Mouse (Mus musculus) midbrain, embryonic 16.5 days (tissue): ENCODE measurements around the gene Cttnbp2. TPM values are rescaled to one million over a fixed set of nuclear protein-coding genes. Genes with fewer than 3 reads are reported as not detected.

ENCODE experiments used
- ATAC-seq: fragments of 200-750 bp; cut with Nextera tagmentation; 2 replicates; pipeline ENCODE4 v1.8.0; 2017; ENCODE audit warnings: moderate TSS enrichment
- H3K27ac ChIP-seq: fragments of 300-500 bp; sonication (generic); 2 replicates; pipeline ENCODE4 v1.5.1; 2014; ENCODE audit warnings: mild to moderate bottlenecking, low read length, mixed read lengths
- H3K27me3 ChIP-seq: fragments of 300-500 bp; sonication (generic); 2 replicates; pipeline ENCODE4 v1.6.1; 2014; ENCODE audit warnings: low read depth, low read length, mixed read lengths; ENCODE audit not compliant: control insufficient read depth, insufficient read depth
- H3K36me3 ChIP-seq: fragments of 300-500 bp; sonication (generic); 2 replicates; pipeline ENCODE4 v1.6.1; 2014; ENCODE audit warnings: mild to moderate bottlenecking, low read length, moderate library complexity, mixed read lengths; ENCODE audit not compliant: control insufficient read depth, insufficient read depth
- H3K4me1 ChIP-seq: fragments of 300-500 bp; sonication (generic); 2 replicates; pipeline ENCODE4 v1.6.1; 2014; ENCODE audit warnings: mild to moderate bottlenecking, low read length, mixed read lengths; ENCODE audit not compliant: control insufficient read depth, insufficient read depth
- H3K4me2 ChIP-seq: fragments of 300-500 bp; sonication (generic); 2 replicates; pipeline ENCODE4 v1.6.1; 2014; ENCODE audit warnings: mild to moderate bottlenecking, low read length, mixed read lengths
- H3K4me3 ChIP-seq: fragments of 300-500 bp; sonication (generic); 2 replicates; pipeline ENCODE4 v1.5.1; 2014; ENCODE audit warnings: low read depth, mild to moderate bottlenecking, low read length, moderate library complexity, mixed read lengths
- H3K9ac ChIP-seq: fragments of 300-500 bp; sonication (generic); 2 replicates; pipeline ENCODE4 v1.6.1; 2014; ENCODE audit warnings: low read depth, low read length, mixed read lengths
- H3K9me3 ChIP-seq: fragments of 300-500 bp; sonication (generic); replicated peaks from 2 replicates; pipeline ENCODE4 v1.6.1; 2014; ENCODE audit warnings: mild to moderate bottlenecking, low read length, mixed read lengths; ENCODE audit not compliant: control insufficient read depth, poor library complexity, severe bottlenecking
- WGBS: fragments of 180-500 bp; shearing (Covaris S2); extraction: QIAGEN DNeasy Blood & Tissue Kit; methylation state at CpG from one replicate; pipeline ENCODE4 v1.1.7; 2014; 5-methylcytosine and 5-hydroxymethylcytosine counted together
- polyA plus RNA-seq: library from polyadenylated mRNA; unstranded; fragments of >200 nt; fragmentation: Nextera tagmentation; extraction: Ambion mirVana; gene quantifications from 2 replicates; pipeline ENCODE4 v1.2.1, GENCODE M21; 2015

Gene Cttnbp2
- polyA plus RNA-seq, 1 experiment from 2014 or later = 57.3 TPM

DNA sequence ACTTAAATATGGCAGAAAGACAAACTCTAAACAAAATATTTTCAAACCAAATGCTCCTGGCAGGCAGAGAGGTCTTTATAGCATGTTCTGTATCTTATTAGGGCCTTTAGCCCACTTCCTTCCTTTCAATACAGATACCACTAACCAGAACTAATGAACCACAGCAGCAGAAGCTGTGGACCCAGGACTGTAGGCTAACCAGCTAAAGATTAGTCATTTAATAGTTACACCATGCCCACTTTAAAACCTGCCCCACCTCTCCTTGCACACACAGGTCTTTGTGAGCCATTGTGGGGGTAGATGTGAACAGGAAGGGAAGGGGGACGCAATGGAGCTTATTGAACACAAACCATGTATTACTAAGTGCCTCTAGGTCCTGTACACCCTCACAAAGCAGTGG is 141.0 kb downstream of the Cttnbp2 start:
- 89% methylated on average over 1 of the region's 1 CpGs for WGBS
- Histone ChIP-seq H3K9me3 (no peaks in the 10 kb centered on the region), H3K27me3 (no peaks in the 10 kb centered on the region), H3K4me2 (no peak overlapping the region), H3K4me3 (no peak overlapping the region), H3K4me1 (no peaks in the 10 kb centered on the region), H3K36me3 (peaks cover 10% of the 10 kb centered on the region; the same call in 1 of the 2 replicates), H3K27ac (no peak overlapping the region), H3K9ac (no peak overlapping the region)
- no peak for ATAC-seq

DNA sequence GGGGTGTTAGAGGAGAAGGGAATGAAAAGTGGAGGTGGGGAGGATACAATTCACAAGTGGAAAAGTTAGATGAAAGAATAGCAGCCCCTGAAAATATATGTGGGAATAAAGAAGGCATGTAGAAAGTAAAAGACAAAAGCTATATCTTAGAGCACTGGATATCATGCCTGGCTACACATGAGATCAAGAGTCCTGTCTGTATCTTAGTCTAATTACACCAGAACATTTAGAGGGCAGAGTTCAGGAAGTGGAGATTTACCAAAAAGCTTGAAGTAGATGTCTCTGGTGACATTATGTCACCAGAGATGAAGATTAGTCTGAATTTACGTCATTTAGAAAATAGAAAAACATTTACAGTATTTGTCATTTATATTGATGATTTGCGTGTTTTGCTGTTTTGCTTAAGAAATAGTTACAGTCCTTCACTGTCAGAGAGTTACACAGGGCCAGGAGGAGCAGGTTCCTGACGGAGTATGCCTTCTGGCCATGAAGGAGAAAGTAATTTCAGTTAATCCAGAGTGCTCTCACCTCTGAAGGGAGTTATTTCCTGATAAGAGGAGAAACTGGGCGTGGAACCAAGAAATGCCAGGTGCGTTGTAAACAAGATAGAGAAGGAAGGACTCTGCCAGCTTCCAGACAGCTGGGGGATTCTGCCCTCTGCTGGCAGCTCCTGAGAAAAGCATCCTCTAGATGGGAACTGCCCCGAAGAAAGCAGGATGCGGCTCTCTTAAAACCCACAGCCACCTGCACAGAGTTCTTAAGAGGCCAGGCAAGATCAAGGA is 142.0 kb downstream of the Cttnbp2 start:
- 33% methylated on average over 7 of the region's 7 CpGs for WGBS

DNA sequence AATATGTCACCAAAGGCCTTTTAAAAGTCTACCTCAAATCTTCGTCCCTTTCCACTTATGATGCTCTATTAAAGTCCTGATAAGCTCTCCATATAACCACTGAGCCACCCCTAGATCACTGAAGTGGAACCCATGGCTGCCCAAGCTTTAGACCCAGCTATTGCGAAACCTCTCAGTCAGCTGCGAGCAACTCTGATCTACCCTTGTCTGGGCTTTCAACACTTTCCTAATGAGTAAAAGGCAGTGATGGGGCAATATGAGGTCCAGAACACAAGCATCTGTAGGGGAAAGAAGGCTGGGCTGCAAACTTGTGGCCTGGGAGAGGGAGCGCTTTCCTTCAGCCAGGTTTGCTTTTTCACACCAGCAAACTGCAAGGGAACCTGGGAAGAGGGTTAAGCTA is 144.9 kb downstream of the Cttnbp2 start:
- no peaks in the 10 kb centered on the region for H3K4me1 ChIP-seq
- WGBS = 92% methylated on average over 4 of the region's 4 CpGs
- H3K27ac ChIP-seq = no peak overlapping the region
- no peak overlapping the region for H3K4me3 ChIP-seq
- H3K4me2 ChIP-seq = no peak overlapping the region
- H3K36me3 ChIP-seq = peaks cover 4% of the 10 kb centered on the region; the same call in 1 of the 2 replicates
- no peak overlapping the region for H3K9ac ChIP-seq
- no peak for ATAC-seq
- H3K9me3 ChIP-seq = no peaks in the 10 kb centered on the region
- no peaks in the 10 kb centered on the region for H3K27me3 ChIP-seq

More for the DNA sequence above, 142.0 kb downstream of the Cttnbp2 start:
- Histone ChIP-seq H3K4me3 (no peak overlapping the region), H3K4me2 (no peak overlapping the region), H3K36me3 (peaks cover 9% of the 10 kb centered on the region; the same call in 1 of the 2 replicates), H3K9ac (no peak overlapping the region), H3K27me3 (no peaks in the 10 kb centered on the region), H3K4me1 (no peaks in the 10 kb centered on the region), H3K27ac (no peak overlapping the region), H3K9me3 (no peaks in the 10 kb centered on the region)
- ATAC-seq = peak; percentile 63

DNA sequence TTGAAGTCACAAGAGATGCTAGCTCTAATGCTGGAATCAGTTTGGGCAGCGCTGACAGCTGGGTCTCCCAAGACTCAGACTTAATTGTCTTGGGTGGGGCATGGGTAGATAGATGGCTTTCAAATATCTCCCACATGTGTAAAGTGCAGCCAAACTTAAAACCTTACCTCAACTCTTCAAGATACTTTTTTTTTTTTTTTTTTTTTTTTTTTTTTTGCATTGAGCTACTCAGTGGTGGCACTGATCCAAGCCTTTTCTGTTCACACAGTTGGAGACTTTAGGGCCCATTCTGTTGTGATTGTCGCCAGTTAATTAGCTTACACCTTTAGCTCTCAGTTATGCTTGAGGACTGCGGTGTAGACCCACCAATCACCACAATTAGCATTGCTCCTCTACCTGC is 145.6 kb downstream of the Cttnbp2 start:
- Histone ChIP-seq H3K4me1 (no peaks in the 10 kb centered on the region), H3K4me3 (no peak overlapping the region), H3K36me3 (peaks cover 4% of the 10 kb centered on the region; the same call in 1 of the 2 replicates), H3K9ac (no peak overlapping the region), H3K4me2 (no peak overlapping the region), H3K27ac (no peak overlapping the region), H3K27me3 (no peaks in the 10 kb centered on the region), H3K9me3 (no peaks in the 10 kb centered on the region)
- no peak for ATAC-seq
- 53% methylated on average over 3 of the region's 3 CpGs for WGBS

DNA sequence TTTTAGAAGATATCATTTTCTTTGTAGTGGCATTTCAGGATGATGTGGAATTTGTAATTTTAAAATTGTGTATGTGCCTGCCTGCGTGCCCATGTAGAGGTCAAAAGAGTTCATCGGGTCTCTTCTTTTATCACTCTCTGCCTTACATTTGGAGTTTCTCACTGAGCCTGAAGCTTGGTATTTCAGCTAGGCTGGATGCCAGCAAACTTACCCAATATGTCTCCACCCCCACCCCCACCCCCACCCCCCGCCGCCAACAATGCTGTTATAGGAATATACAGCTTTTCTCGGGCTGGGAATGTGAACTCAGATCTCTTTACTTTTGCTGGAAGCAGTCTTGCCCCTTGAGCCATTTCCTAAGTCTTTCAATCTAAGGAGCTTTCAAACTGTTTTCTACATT is 152.4 kb downstream of the Cttnbp2 start:
- ATAC-seq = no peak
- no peak overlapping the region for H3K27ac ChIP-seq
- WGBS = 91% methylated on average over 5 of the region's 5 CpGs
- H3K36me3 ChIP-seq = peaks cover 2% of the 10 kb centered on the region; the same call in 1 of the 2 replicates
- no peak overlapping the region for H3K9ac ChIP-seq
- H3K27me3 ChIP-seq = no peaks in the 10 kb centered on the region
- H3K4me3 ChIP-seq = no peak overlapping the region
- no peaks in the 10 kb centered on the region for H3K4me1 ChIP-seq
- H3K9me3 ChIP-seq = no peaks in the 10 kb centered on the region
- no peak overlapping the region for H3K4me2 ChIP-seq

DNA sequence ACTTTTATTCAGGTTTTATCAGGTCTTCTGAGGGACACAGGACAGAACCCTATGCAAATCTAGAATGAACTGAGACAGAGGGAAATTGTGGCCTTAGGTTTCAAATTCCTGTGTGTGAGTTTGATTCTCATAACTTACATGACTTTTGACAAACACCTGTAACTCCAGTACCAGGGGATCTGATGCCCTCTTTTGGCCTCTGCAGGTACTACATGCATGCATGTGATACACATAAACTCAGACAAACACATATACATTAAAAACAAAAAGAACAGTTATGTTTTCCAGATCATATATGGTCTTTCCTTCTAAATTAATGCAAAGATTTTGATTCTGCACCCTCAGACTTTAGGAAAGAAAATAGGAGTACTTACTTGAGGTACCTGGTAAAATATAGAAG is 153.7 kb downstream of the Cttnbp2 start:
- H3K9me3 ChIP-seq = no peaks in the 10 kb centered on the region
- no peaks in the 10 kb centered on the region for H3K36me3 ChIP-seq
- no peak for ATAC-seq
- no peak overlapping the region for H3K27ac ChIP-seq
- no peaks in the 10 kb centered on the region for H3K4me1 ChIP-seq
- no peak overlapping the region for H3K9ac ChIP-seq
- H3K4me3 ChIP-seq = no peak overlapping the region
- H3K27me3 ChIP-seq = no peaks in the 10 kb centered on the region
- H3K4me2 ChIP-seq = no peak overlapping the region

DNA sequence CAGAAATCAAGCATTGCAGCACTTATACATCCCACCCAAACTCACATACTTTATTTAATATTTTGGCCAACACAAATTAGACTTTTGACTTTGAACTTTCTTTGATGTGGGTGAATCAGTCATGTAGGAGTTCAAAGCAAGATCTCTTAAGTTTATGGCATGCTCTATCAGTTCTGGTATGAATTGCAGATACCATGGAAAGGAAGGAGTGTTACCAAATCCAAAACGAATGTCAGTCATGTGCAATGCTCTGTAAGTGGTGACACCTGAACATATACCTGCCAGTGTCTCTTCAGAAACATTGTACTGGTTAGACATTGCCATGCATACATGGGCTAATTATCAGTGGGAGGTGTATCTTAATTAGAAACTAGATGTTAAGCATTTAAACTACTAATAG is 154.5 kb downstream of the Cttnbp2 start:
- 79% methylated on average over 1 of the region's 1 CpGs for WGBS

DNA sequence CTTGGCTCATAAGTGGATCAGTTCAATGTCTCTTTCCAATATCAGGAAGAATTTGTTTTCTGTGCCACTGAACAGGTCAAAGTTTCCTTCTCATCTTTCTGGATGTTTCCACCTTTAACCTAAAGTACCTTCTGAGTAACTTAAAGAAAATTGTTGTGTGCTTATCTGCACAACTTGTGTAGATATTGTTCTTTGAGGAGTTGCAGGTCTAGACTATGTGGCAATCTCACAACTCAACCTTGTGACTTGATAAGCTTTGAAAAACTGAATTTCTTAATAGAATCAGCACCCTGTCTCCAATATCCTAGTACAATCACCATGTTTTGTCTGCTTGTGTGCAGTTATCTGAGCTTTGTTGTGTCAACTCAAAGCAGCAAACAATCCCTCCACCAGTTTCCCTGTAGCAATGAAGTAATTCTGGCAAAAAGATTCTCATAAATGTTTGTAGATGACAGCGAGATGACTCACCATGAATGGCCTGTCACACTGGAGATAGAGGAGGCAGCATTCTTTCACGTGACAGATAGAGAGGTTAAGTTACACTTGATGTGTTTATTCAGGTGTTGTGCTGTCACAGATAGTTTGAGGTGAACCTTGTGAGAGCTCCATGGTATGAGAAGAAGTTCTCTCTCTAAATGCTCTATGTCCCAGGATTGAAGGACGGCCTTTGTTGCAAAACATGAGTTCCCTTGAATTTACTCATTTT is 165.3 kb downstream of the Cttnbp2 start:
- Histone ChIP-seq H3K9me3 (no peaks in the 10 kb centered on the region), H3K36me3 (no peaks in the 10 kb centered on the region), H3K4me1 (no peaks in the 10 kb centered on the region), H3K27ac (no peak overlapping the region), H3K4me3 (no peak overlapping the region), H3K27me3 (no peaks in the 10 kb centered on the region), H3K4me2 (no peak overlapping the region), H3K9ac (no peak overlapping the region)
- 81% methylated on average over 3 of the region's 3 CpGs for WGBS
- ATAC-seq = no peak

More for the DNA sequence above, 154.5 kb downstream of the Cttnbp2 start:
- H3K4me2 ChIP-seq = no peak overlapping the region
- H3K9ac ChIP-seq = no peak overlapping the region
- H3K4me1 ChIP-seq = no peaks in the 10 kb centered on the region
- H3K36me3 ChIP-seq = no peaks in the 10 kb centered on the region
- no peaks in the 10 kb centered on the region for H3K27me3 ChIP-seq
- no peaks in the 10 kb centered on the region for H3K9me3 ChIP-seq
- ATAC-seq = no peak
- H3K4me3 ChIP-seq = no peak overlapping the region
- no peak overlapping the region for H3K27ac ChIP-seq

DNA sequence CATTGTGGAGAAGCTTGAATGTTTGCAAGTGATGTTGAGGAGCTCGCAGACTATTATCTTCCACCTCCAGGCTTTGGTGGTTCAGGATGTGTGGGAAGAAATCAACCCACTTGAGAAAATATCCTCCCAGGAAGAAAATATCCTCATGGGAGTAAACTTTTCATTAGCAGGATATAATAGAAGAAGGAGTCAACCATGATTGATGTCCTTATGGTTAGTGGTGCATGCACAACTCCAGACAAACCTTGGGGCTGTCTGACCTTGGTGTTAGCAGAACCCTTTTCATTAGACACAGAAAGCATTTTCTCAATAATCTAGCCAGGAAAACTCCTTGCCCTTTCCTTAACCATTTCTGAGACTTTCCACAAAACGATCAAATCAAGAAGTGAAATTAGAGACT is 170.4 kb downstream of the Cttnbp2 start:
- H3K27me3 ChIP-seq = no peaks in the 10 kb centered on the region
- H3K9me3 ChIP-seq = no peaks in the 10 kb centered on the region
- no peak overlapping the region for H3K4me2 ChIP-seq
- no peaks in the 10 kb centered on the region for H3K36me3 ChIP-seq
- no peak overlapping the region for H3K9ac ChIP-seq
- no peak overlapping the region for H3K27ac ChIP-seq
- no peaks in the 10 kb centered on the region for H3K4me1 ChIP-seq
- 93% methylated on average over 2 of the region's 2 CpGs for WGBS
- no peak for ATAC-seq
- no peak overlapping the region for H3K4me3 ChIP-seq
